Mouse (Mus musculus) E14TG2a.4 (cell line): ENCODE measurements at regions not wholly inside any gene's neighbourhood (a gene's known extent, or its start where the extent isn't known, plus 50 kb on each side); places are given as distances from the start of the nearest gene placed in this dataset.
"Not testable (repeated sequence)": the region's sequence is repeated elsewhere in the genome, so short reads cannot be mapped to it uniquely, and the experiment has no call there.

ENCODE experiments used
- CTCF ChIP-seq: conservative IDR thresholded peaks from 2 replicates; pipeline ENCODE4 v1.5.1; 2014; ENCODE audit warnings: low read length
- NANOG ChIP-seq: IDR thresholded peaks from 2 replicates; pipeline ENCODE4 v1.6.1; 2014; ENCODE audit warnings: borderline replicate concordance, low read length, mixed read lengths
- POU5F1 ChIP-seq: IDR thresholded peaks from 2 replicates; pipeline ENCODE4 v1.6.1; 2014; ENCODE audit warnings: low read length, borderline replicate concordance

- not testable (repeated sequence) for TF ChIP-seq CTCF, POU5F1, NANOG
Observed at GRCm38 (mm10) chr12:79982497-79982896, 130.3 kb downstream of the Zfp36l1 start.
